Mouse (Mus musculus): Measurements from ENCODE around the gene Nsd2.
"Not testable (repeated sequence)": the region's sequence is repeated elsewhere in the genome, so short reads cannot be mapped to it uniquely, and the experiment has no call there.

Gene Nsd2

DNA sequence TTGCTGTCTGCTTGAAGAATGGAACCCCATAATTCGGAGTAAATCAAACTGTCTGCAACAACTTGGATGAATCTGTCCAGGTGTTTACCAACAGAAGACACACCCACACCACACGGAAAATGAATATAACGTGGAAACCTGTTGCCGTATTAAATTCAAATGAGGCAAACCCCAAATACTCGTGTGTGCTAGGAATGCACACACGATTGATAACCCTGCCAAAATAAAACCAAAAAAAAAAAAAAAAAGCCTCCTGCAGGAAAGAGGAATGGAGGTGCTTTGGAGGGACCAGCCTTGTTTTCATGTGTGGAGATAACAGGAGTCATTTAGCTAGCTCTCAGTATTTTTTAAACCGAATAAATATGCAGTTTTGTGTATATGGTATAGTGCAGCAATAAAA is 114.4 kb downstream of the Nsd2 start:
- DNase-seq = no peak

DNA sequence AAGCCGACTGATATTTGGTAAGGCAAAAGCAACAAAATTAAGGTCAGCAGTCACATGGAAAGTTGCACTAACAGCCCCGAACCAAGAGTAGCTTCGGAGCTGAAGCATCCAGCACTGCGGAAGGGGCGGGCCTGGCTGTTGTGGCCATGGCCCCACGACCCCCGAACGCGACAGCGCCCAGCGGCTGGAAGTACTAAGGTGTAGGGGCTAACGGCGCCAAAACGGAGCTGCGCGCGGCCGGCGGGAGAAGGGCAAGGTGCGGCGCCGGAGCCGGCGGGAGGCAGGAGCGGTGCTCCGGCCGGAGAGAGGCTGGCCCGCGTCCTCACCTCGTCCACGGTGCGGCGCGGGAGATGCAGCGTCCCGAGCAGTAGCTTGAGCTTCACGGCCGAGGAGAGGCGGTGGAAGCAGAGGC is 115.2 kb downstream of the Nsd2 start:
- no peak for DNase-seq

- DNase-seq = peak; percentile 99
Measured at GRCm38 (mm10) chr5:33936120-33936707, 115.7 kb downstream of the Nsd2 start, which contains the start of gene Nelfa. Gene Nelfa (minus strand): TSS chr5:33936413.

DNA sequence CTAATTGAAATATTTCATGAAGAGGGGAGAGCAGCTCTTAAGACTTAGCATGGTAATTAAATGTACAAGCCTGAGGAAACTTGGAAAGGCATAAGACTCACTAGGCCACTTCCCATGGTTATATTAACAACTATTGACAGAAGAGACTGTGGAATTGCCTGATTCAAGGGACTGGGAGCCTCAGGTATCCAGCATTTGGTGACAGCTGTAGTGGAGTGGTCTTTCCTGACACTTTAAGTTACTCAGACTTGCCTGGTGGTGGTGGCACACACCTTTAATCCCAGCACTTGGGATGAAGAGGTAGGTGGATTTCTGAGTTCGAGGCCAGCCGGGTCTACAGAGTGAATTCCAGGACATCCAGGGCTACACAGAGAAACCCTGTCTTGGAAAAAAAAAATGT is 116.7 kb downstream of the Nsd2 start:
- no peak for DNase-seq

DNA sequence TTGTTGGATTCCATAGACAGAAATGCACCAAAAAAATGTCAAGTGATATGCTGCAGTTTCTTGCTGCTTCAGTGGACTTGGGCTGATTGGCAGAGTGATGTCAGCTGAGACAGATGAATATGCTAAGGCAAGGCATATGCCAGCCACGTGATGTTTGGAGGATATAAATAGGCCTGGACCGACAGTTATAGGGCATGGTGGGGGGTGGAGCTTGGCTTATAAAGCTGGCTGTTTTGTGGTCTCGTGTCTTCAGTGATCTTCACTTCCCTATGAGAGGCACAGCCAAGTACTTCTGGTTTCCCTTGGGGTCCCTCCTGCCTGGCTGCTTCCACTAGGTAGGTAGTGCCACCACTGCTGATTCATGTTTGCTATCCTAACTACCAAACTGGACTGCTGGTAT is 117.9 kb downstream of the Nsd2 start:
- DNase-seq = peak; percentile 24 to 29

DNA sequence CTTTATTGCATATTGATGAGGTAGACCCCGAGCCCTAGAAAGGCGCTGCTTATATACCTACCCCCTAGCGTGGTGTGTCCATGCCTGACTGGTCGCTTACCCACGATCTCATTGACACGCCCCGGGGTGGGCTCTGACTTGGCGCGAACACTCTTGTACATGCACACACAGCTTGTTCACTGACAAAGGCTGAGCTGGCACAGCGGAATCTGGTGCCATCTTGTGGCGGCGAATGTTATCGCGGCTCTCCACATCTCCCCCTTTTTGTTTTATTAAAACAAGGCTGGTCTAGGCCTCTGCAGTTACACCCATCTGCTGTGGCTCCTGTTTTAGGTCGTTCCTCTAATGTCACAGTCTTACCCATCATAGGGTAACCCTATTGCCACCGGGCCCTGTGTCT is 126.5 kb downstream of the Nsd2 start:
- DNase-seq = not testable (repeated sequence)

Measured in lung, postnatal 4 days (tissue).